28 mouse cellular contexts compared by ENCODE assay signal in the genomic region with DNA sequence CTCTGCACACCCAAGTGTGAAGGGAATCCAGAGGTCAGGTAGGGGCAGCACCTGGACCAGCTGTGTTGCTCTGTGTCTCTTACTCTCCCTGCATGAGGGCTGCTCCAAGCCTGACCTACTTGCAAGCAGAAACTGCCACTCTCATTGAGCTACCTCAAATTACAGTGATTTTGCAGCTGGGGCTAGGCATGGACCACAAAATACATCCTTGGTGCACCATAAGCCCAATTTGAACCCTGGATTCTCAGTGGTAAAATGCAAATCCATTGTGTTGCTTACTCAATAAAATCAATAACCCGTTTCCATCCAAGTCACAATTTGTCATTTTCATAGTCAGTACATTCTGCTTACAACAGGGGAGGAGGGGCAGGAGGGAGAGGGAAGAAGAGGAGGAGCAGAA. TPM values are rescaled to one million over a fixed set of nuclear protein-coding genes. Genes with fewer than 3 reads are reported as not detected.
A peak's percentile ranks its signal among the peaks of the same experiment; 100 is the strongest.
DNase-seq lines count a peak whose midpoint lies in the region; ATAC-seq lines count a peak whose summit lies in the region.
"Had no signal": no experiment of that assay in that cellular context is flagged by ENCODE, and none has a peak within 500 bp of the region (broad histone marks: within the 10 kb centered on the region; RNA-seq: fewer than 3 reads in every experiment).

No protein-coding gene starts in this region.

- peaks cover 38% of the 10 kb centered on the region for H3K4me1 ChIP-seq in limb, embryonic 12.5 days (replicated peaks)
- peaks cover 38% of the 10 kb centered on the region for H3K4me1 ChIP-seq in limb, embryonic 10.5 days
- H3K4me1 ChIP-seq in limb, embryonic 13.5 days, result peaks cover 46% of the 10 kb centered on the region

- no peak for DNase-seq in limb, embryonic 10.5 days (ENCODE audit: low spot score)
- DNase-seq in embryo, embryonic 10 days (ENCODE audit: low spot score), result peak; percentile 11
- DNase-seq in embryo, embryonic 9.5 days (ENCODE audit: extremely low spot score), result peak; percentile 19
- no peak for DNase-seq in right cerebral cortex, postnatal 14 days
- DNase-seq in left cerebral cortex, adult 8-10 months (ENCODE audit: low spot score in 2 of 2), result no peak
- DNase-seq: adrenal gland, postnatal 25 days; cerebellum, adult 11 months; cerebellum, postnatal 10 days; heart, postnatal 10 days; kidney, adult 11 months; thymus, adult 2 months had no signal

- H3K4me3 ChIP-seq in limb, embryonic 12.5 days (replicated peaks), result no peak overlapping the region
- H3K4me3 ChIP-seq in limb, embryonic 10.5 days, result no peak overlapping the region
- H3K4me3 ChIP-seq in limb, embryonic 13.5 days, result no peak overlapping the region
- H3K4me3 ChIP-seq: megakaryocyte, embryonic 14.5 days; neural tube, embryonic 12.5 days had no signal

- 28% methylated on average over 1 of the region's 1 CpGs for WGBS in limb, embryonic 12.5 days
- 33% methylated on average over 1 of the region's 1 CpGs for WGBS in limb, embryonic 10.5 days
- WGBS in limb, embryonic 13.5 days, result 18% methylated on average over 1 of the region's 1 CpGs

- H3K27me3 ChIP-seq in limb, embryonic 12.5 days, result no peaks in the 10 kb centered on the region
- H3K27me3 ChIP-seq in limb, embryonic 10.5 days (ENCODE audit: low read depth, poor library complexity, severe bottlenecking), result no peaks in the 10 kb centered on the region
- no peaks in the 10 kb centered on the region for H3K27me3 ChIP-seq in limb, embryonic 13.5 days
- H3K27me3 ChIP-seq: forebrain, embryonic 13.5 days; limb, embryonic 15.5 days; midbrain, embryonic 15.5 days; neural tube, embryonic 12.5 days had no signal

- ATAC-seq in limb, embryonic 12.5 days (ENCODE audit: insufficient number of reproducible peaks, insufficient read depth, low FRiP score, low TSS enrichment, low read depth), result no peak
- ATAC-seq in limb, embryonic 13.5 days (ENCODE audit: low FRiP score, low read depth), result no peak

- H3K9me3 ChIP-seq in limb, embryonic 12.5 days, result no peaks in the 10 kb centered on the region
- H3K9me3 ChIP-seq in limb, embryonic 10.5 days (replicated peaks), result no peaks in the 10 kb centered on the region
- H3K9me3 ChIP-seq in limb, embryonic 13.5 days, result no peaks in the 10 kb centered on the region
- H3K9me3 ChIP-seq: forebrain, embryonic 13.5 days; hindbrain, embryonic 12.5 days; limb, embryonic 15.5 days; megakaryocyte, embryonic 14.5 days; midbrain, embryonic 15.5 days; neural tube, embryonic 12.5 days had no signal

- H3K27ac ChIP-seq in limb, embryonic 12.5 days, result peak overlapping the region; percentile 51; the same call in 1 of the 2 replicates
- H3K27ac ChIP-seq in limb, embryonic 10.5 days, result no peak overlapping the region
- peak overlapping the region; percentile 61; the same call in 1 of the 2 replicates for H3K27ac ChIP-seq in limb, embryonic 13.5 days
- H3K27ac ChIP-seq: forebrain, embryonic 13.5 days; hindbrain, embryonic 12.5 days; layer of hippocampus, adult 2 months; limb, embryonic 15.5 days; liver, embryonic 14.5 days; midbrain, embryonic 15.5 days; neural tube, embryonic 12.5 days; stomach, postnatal 0 days had no signal

- H3K9ac ChIP-seq in limb, embryonic 12.5 days (replicated peaks), result no peak overlapping the region
- no peak overlapping the region for H3K9ac ChIP-seq in limb, embryonic 13.5 days
- H3K9ac ChIP-seq: forebrain, embryonic 13.5 days; hindbrain, embryonic 12.5 days; limb, embryonic 15.5 days; liver, embryonic 14.5 days; midbrain, embryonic 15.5 days; neural tube, embryonic 12.5 days had no signal

- no peak overlapping the region for H3K4me2 ChIP-seq in limb, embryonic 12.5 days
- no peak overlapping the region for H3K4me2 ChIP-seq in limb, embryonic 13.5 days (replicated peaks)

- no peaks in the 10 kb centered on the region for H3K36me3 ChIP-seq in limb, embryonic 12.5 days
- no peaks in the 10 kb centered on the region for H3K36me3 ChIP-seq in limb, embryonic 10.5 days
- no peaks in the 10 kb centered on the region for H3K36me3 ChIP-seq in limb, embryonic 13.5 days
- H3K36me3 ChIP-seq: hindbrain, embryonic 12.5 days; limb, embryonic 15.5 days; midbrain, embryonic 15.5 days; neural tube, embryonic 12.5 days had no signal

RNA-seq across cellular contexts. Expression of gene C9, which starts 59.9 kb away (rescaled TPM):
- polyA plus RNA-seq in limb, embryonic 12.5 days (2016; fragmentation: Nextera tagmentation; extraction: Ambion mirVana), result not detected in 2 replicates
- polyA plus RNA-seq in limb, embryonic 10.5 days (2016; fragmentation: Nextera tagmentation; extraction: Ambion mirVana), result not detected in 2 replicates
- not detected in 2 replicates for polyA plus RNA-seq in limb, embryonic 13.5 days (2015; fragmentation: Nextera tagmentation; extraction: Ambion mirVana)
- total RNA-seq in left cerebral cortex, adult 8-10 months (2022), result not detected
- total RNA-seq: adrenal gland, postnatal 25 days; gastrocnemius, adult 18-20 months; heart, postnatal 10 days; layer of hippocampus, adult 2 months; layer of hippocampus, postnatal 25 days; left cerebral cortex, postnatal 10 days had no signal
- polyA plus RNA-seq: forebrain, embryonic 13.5 days; gonadal fat pad, adult 2 months; heart, embryonic 11.5 days; hindbrain, embryonic 12.5 days; limb, embryonic 15.5 days; lung, embryonic 14.5 days; midbrain, embryonic 15.5 days; neural tube, embryonic 12.5 days; stomach, postnatal 0 days; thymus, adult 2 months had no signal

Comparison
In these comparisons a context has a peak if more than half of its experiments do, and no peak if none do; other contexts are left out.
1. DNase-seq: peak in embryo, embryonic 10 days (single experiment) and embryo, embryonic 9.5 days (single experiment); none in limb, embryonic 10.5 days (single experiment), right cerebral cortex, postnatal 14 days (single experiment) and left cerebral cortex, adult 8-10 months (0 of 2).